Mouse (Mus musculus) brain, embryonic 18.5 days (tissue): ENCODE data around the gene B3gnt8.
A peak's percentile ranks its signal among the peaks of the same experiment; 100 is the strongest.

Source experiments
- DNase-seq: peaks from one replicate; pipeline ENCODE4 v3.0.0-alpha.2; 2012; ENCODE audit warnings: low read depth, low spot score

Gene B3gnt8

GRCm38 (mm10) chr7:25618865-25619721 is 7.4 kb upstream of the B3gnt8 start, which contains the start of gene Dmac2:
Gene Dmac2 (plus strand): TSS chr7:25619414.
- peak; percentile 86 for DNase-seq

- DNase-seq = no peak
Observed at GRCm38 (mm10) chr7:25619722-25619991, 6.8 kb upstream of the B3gnt8 start.

- DNase-seq = no peak
Observed at GRCm38 (mm10) chr7:25620101-25620500, 6.4 kb upstream of the B3gnt8 start.

- DNase-seq = no peak
Observed at GRCm38 (mm10) chr7:25620751-25621150, 5.7 kb upstream of the B3gnt8 start.

GRCm38 (mm10) chr7:25623857-25624370 is 2.5 kb upstream of the B3gnt8 start:
- no peak for DNase-seq

GRCm38 (mm10) chr7:25624851-25625250 is 1.6 kb upstream of the B3gnt8 start:
- DNase-seq = no peak

GRCm38 (mm10) chr7:25625594-25626250 is 732 bp upstream of the B3gnt8 start:
- DNase-seq = no peak

GRCm38 (mm10) chr7:25627431-25628322 is 1.2 kb downstream of the B3gnt8 start:
- no peak for DNase-seq

- no peak for DNase-seq
Observed at GRCm38 (mm10) chr7:25628323-25628620, 1.8 kb downstream of the B3gnt8 start.

GRCm38 (mm10) chr7:25632679-25633078 is 6.2 kb downstream of the B3gnt8 start:
- no peak for DNase-seq

GRCm38 (mm10) chr7:25636373-25636772 is 9.9 kb downstream of the B3gnt8 start:
- DNase-seq = no peak

- no peak for DNase-seq
Observed at GRCm38 (mm10) chr7:25637099-25637498, 10.6 kb downstream of the B3gnt8 start.

- no peak for DNase-seq
Observed at GRCm38 (mm10) chr7:25639754-25640153, 13.3 kb downstream of the B3gnt8 start.

- no peak for DNase-seq
Observed at GRCm38 (mm10) chr7:25644136-25644535, 17.7 kb downstream of the B3gnt8 start.

GRCm38 (mm10) chr7:25644631-25645030 is 18.2 kb downstream of the B3gnt8 start:
- DNase-seq = no peak

GRCm38 (mm10) chr7:25645074-25645473 is 18.6 kb downstream of the B3gnt8 start:
- no peak for DNase-seq

GRCm38 (mm10) chr7:25647574-25648123 is 21.2 kb downstream of the B3gnt8 start:
- DNase-seq = no peak

- DNase-seq = no peak
Observed at GRCm38 (mm10) chr7:25649839-25650238, 23.4 kb downstream of the B3gnt8 start.

- DNase-seq = no peak
Observed at GRCm38 (mm10) chr7:25651281-25651680, 24.8 kb downstream of the B3gnt8 start.

- no peak for DNase-seq
Observed at GRCm38 (mm10) chr7:25652244-25652759, 25.8 kb downstream of the B3gnt8 start.

- no peak for DNase-seq
Observed at GRCm38 (mm10) chr7:25655601-25656428, 29.4 kb downstream of the B3gnt8 start.
